In genomic region chr13:97937919-97938318, GRCm38 (mm10) we compare ENCODE assay signal across 9 mouse cellular contexts.
DNase-seq lines count a peak whose midpoint lies in the region; ATAC-seq lines count a peak whose summit lies in the region.
"Had no signal": no experiment of that assay in that cellular context is flagged by ENCODE, and none has a peak within 500 bp of the region (broad histone marks: within the 10 kb centered on the region; RNA-seq: fewer than 3 reads in every experiment).

No protein-coding gene starts in this region.

- WGBS in kidney, embryonic 14.5 days: 17% methylated on average over 7 of the region's 7 CpGs
- 24% methylated on average over 7 of the region's 7 CpGs for WGBS in neural tube, embryonic 11.5 days

- no peak overlapping the region for H3K4me3 ChIP-seq in kidney, embryonic 14.5 days (ENCODE audit: low read length)
- H3K4me3 ChIP-seq in neural tube, embryonic 11.5 days (ENCODE audit: low read depth, low read length): no peak overlapping the region
- H3K4me3 ChIP-seq: limb, embryonic 15.5 days had no signal

- no peak overlapping the region for H3K4me2 ChIP-seq in kidney, embryonic 14.5 days (replicated peaks; ENCODE audit: low read depth, low read length)
- H3K4me2 ChIP-seq in neural tube, embryonic 11.5 days (ENCODE audit: low read depth): no peak overlapping the region
- H3K4me2 ChIP-seq: limb, embryonic 15.5 days had no signal

- H3K27ac ChIP-seq in kidney, embryonic 14.5 days (ENCODE audit: low read depth, low read length): no peak overlapping the region
- H3K27ac ChIP-seq in neural tube, embryonic 11.5 days (ENCODE audit: low read depth, low read length): no peak overlapping the region
- H3K27ac ChIP-seq: limb, embryonic 15.5 days had no signal

- H3K4me1 ChIP-seq in kidney, embryonic 14.5 days (ENCODE audit: control insufficient read depth, insufficient read depth, low read length): no peaks in the 10 kb centered on the region
- no peaks in the 10 kb centered on the region for H3K4me1 ChIP-seq in neural tube, embryonic 11.5 days (ENCODE audit: control insufficient read depth, insufficient read depth, low read length)

- peak; percentile 44 for DNase-seq in kidney, postnatal 14 days
- DNase-seq in CD8-positive naive resting alpha-beta T cell, adult 2 months (ENCODE audit: low read depth in 2 of 2, low spot score in 2 of 2): peak; percentile 37 to 44
- peak; percentile 78 for DNase-seq in adrenal gland, postnatal 10 days
- peak; percentile 58 for DNase-seq in embryo, embryonic 9.5 days (ENCODE audit: extremely low spot score)
- DNase-seq in induced T-regulatory cell, adult 2 months (ENCODE audit: low read depth): peak; percentile 78
- peak; percentile 57 for DNase-seq in neural tube, embryonic 11.5 days (ENCODE audit: low spot score)

- H3K36me3 ChIP-seq in kidney, embryonic 14.5 days (ENCODE audit: control insufficient read depth, insufficient read depth, low read length): peaks cover 10% of the 10 kb centered on the region; the same call in 1 of the 2 replicates
- H3K36me3 ChIP-seq in neural tube, embryonic 11.5 days (ENCODE audit: control insufficient read depth, insufficient read depth, low read length): no peaks in the 10 kb centered on the region
- H3K36me3 ChIP-seq: limb, embryonic 15.5 days had no signal

- H3K9ac ChIP-seq in kidney, embryonic 14.5 days (ENCODE audit: low read depth, low read length): no peak overlapping the region
- H3K9ac ChIP-seq in neural tube, embryonic 11.5 days (ENCODE audit: low read length): no peak overlapping the region
- H3K9ac ChIP-seq: limb, embryonic 15.5 days had no signal

- no peak for ATAC-seq in kidney, embryonic 14.5 days (ENCODE audit: low FRiP score, low TSS enrichment)
- ATAC-seq in neural tube, embryonic 11.5 days (ENCODE audit: insufficient read depth, low FRiP score, low TSS enrichment): no peak
- no peak for ATAC-seq in megakaryocyte-erythroid progenitor cell, adult 5-6 weeks (replicated peaks; ENCODE audit: low FRiP score, low TSS enrichment, poor library complexity, severe bottlenecking)

- H3K27me3 ChIP-seq in kidney, embryonic 14.5 days (ENCODE audit: control insufficient read depth, insufficient read depth, low read length): no peaks in the 10 kb centered on the region
- H3K27me3 ChIP-seq in neural tube, embryonic 11.5 days (ENCODE audit: control insufficient read depth, insufficient read depth, low read length): no peaks in the 10 kb centered on the region
- H3K27me3 ChIP-seq: limb, embryonic 15.5 days had no signal

- no peaks in the 10 kb centered on the region for H3K9me3 ChIP-seq in kidney, embryonic 14.5 days (ENCODE audit: control insufficient read depth, low read length)
- no peaks in the 10 kb centered on the region for H3K9me3 ChIP-seq in neural tube, embryonic 11.5 days (ENCODE audit: control insufficient read depth, low read length)
- H3K9me3 ChIP-seq: limb, embryonic 15.5 days had no signal
